Mouse (Mus musculus): ENCODE measurements around the gene Nisch.

The Nisch gene

DNA sequence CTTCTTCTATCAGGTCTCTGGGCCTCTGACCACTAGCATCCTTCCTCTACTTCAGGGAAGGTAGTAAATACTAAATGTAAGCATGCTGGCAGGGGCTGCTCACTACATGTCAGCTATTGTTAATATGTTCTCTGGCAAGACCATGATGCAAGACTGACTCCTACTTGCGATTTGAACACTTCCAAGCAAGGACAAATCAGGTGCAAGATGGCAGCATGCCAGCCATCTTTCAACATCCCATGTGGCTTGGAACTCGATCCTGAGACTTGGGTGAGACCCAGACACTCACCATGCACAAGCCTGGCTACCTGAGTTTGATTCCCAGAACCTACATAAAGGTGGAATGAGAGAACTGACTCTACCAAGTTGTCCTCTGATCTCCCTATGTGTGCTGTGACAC is 24.8 kb downstream of the Nisch start:
- no peak for DNase-seq (ENCODE audit: low spot score in 2 of 2)

GRCm38 (mm10) chr14:31189348-31189747 is 27.4 kb downstream of the Nisch start:
- no peak for DNase-seq (ENCODE audit: low spot score in 2 of 2)

DNA sequence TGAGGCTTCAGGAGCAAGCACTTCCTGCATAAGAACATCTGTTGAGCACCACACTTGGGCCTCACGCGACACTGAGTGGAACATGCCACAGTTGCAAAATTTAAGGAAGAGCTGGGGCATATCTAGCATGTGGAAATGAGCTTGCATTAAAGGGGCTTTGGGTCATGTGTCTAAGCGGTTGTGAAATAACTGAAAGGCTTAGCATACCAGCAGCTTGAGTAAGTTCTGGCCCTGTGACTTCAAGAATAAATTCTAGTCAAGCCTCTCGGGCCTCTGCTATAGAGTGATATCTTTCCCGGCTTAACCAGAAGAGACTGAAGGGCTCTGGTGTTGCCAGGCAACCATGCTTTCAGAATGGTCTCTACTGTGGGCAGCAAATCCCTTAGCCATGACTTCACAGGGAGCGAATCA is 28.0 kb downstream of the Nisch start:
- no peak for DNase-seq (ENCODE audit: low spot score in 2 of 2)

GRCm38 (mm10) chr14:31186656-31187055 is 30.1 kb downstream of the Nisch start:
- no peak for DNase-seq (ENCODE audit: low spot score in 2 of 2)

- no peak for DNase-seq (ENCODE audit: low spot score in 2 of 2)
Measured at GRCm38 (mm10) chr14:31184195-31184594, 32.6 kb downstream of the Nisch start.

DNA sequence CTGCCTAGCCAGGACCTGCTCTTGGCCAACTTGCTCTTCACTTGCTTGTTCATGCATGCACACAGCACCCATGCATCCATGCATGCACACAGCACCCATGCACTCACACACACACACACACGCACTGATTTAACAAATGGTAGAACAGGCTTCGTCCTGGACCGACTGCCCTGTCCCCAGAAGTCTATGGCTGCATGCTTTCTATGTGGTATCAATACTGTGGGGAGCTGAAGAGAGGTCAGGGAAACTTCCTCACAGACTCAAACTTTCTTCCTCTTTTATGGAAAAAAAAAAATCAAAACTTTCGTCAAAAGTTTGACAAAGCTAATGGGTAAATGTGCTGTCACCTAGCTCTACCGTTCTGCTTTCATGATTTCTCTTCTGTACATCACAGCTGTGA is 33.2 kb downstream of the Nisch start:
- DNase-seq (ENCODE audit: low spot score in 2 of 2), result no peak

- DNase-seq (ENCODE audit: low spot score in 2 of 2), result no peak
Measured at GRCm38 (mm10) chr14:31182786-31183290, 33.9 kb downstream of the Nisch start.

DNA sequence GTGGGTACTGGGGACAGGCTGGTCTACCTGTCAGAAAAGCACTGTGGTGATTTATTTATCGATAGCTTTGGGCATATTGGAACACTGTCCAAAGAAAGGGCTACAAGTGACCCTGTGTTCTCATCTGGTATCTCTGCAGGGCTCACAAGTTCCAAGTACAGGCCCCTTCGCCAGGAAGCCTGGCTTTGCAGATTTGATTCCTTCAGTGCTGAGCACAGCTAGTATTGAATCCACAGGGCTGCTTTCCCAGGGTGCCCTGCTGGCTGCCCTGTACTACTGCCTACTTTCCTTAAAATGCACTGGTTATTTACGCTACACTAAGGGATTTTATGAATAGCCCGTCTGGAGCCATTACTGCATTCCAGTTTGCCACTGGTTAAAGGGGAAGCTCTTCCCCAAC is 35.2 kb downstream of the Nisch start:
- no peak for DNase-seq (ENCODE audit: low spot score in 2 of 2)

- no peak for DNase-seq (ENCODE audit: low spot score in 2 of 2)
Measured at GRCm38 (mm10) chr14:31179677-31180365, 36.9 kb downstream of the Nisch start.

- no peak for DNase-seq (ENCODE audit: low spot score in 2 of 2)
Measured at GRCm38 (mm10) chr14:31177715-31178114, 39.0 kb downstream of the Nisch start.

DNA sequence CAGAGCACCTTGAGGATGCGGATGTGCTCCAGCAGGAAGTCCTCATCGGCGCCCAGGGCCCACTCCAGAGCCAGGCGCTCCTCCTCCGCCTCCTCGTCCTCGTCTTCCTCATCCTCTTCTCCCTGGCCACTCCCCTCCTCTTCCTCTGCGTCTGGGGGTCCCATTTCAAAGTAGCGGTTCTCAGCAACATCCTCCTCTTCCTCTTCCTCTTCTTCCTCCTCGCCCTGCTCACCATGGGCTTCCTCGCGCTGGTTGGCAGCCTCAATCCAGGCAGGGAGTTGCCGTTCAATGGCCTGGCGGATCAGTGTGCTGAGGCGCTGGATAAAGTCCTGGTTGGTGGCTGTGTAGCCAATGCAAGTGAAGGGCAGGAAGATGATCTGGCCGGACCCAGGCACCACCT is 39.5 kb downstream of the Nisch start:
- no peak for DNase-seq (ENCODE audit: low spot score in 2 of 2)

DNA sequence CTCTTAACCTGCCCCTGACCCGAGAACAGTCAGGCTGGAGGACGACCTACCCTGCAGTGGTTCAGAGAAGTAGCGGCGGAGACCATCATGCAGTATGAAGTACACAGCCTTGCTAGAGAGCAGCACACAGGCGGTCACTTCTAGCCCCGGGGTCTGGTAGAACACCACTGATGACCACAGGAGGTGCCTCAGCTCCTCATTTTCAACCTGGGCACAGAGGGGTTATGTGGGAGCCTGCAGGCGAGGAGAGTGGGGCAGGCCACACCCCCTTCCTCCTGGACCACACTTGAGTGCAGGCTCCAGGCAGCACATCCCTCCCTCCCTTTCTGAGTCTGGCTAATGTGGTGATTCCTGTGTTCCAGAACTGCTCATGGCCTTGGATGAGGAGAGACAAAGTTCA is 43.2 kb downstream of the Nisch start:
- DNase-seq (ENCODE audit: low spot score in 2 of 2), result no peak

DNA sequence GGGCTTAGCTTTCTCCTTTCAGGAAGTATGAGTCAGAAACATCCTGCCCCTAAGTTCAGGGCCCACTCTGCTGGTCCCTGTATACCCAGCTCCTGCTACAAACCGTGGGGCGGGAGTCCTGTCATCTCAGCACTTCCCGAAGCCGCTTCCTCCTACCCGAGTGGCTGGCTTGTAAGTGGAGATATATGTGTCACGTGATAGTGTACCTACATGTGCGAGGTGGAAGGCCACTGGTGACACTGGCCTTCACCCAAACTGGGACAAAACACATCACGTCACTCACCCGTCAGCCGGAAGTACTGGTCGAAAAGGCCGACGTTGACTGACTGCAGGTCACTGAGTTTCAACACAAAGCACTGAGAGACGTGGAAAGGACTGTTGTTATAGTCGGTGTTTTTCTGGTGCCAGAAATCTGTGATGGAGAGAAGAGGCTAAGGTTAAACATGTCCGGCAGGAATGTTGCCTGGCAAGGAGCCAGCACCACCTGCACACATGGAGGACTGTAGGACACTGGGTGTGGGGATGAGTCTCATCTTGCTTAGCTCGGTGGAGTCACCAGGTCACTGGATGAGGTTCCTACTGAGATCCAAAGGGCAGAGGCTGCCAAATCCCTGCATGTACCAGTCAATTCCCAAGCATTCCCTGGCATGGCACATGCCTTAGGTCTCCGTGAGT is 43.8 kb downstream of the Nisch start:
- DNase-seq (ENCODE audit: low spot score in 2 of 2), result no peak

- DNase-seq (ENCODE audit: low spot score in 2 of 2), result no peak
Measured at GRCm38 (mm10) chr14:31171821-31172220, 44.9 kb downstream of the Nisch start.

GRCm38 (mm10) chr14:31171386-31171785 is 45.4 kb downstream of the Nisch start:
- DNase-seq (ENCODE audit: low spot score in 2 of 2), result no peak

GRCm38 (mm10) chr14:31170963-31171362 is 45.8 kb downstream of the Nisch start:
- DNase-seq (ENCODE audit: low spot score in 2 of 2), result no peak

DNA sequence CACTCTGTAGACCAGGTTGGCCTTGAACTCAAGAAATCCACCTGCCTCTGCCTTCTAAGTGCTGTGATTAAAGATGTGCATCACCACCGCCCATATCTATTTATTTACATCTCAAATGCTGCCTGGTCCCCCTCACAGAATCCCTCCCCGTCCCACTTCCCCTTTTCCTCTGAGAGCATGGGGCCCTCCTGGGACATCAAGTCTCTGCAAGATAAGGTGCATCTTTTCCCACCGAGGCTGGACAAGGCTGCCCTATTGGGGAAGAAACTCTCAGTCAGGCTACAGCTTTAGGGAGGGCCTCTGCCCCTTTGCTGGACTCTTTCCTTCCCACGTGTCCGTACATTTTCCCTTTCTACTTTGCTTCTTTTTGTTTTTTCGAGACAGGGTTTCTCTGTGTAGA is 47.2 kb downstream of the Nisch start:
- DNase-seq (ENCODE audit: low spot score in 2 of 2), result no peak

DNA sequence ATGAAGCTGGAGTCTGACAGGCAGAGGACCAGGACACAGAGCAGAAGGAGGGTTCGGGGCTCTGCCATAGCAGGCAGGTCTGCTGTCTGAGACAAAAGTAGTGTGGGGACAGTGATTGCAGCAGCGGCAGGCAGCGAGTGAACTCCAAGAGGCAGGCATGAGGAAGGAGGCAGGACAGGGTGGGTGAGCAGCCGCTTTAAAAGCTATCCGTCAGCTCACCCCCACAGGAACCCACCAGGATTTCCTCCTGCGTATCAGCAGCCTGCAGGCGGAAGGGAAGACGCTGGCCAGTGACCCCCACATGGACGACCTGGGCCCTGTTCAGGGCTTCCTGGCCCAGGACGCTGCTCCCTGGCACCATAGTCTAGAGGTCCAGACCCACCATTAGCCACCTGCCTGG is 48.3 kb downstream of the Nisch start, which contains the start of gene Stab1:
Gene Stab1 (minus strand): TSS at position 217 of the 400 bp plus-strand sequence.
- no peak for DNase-seq (ENCODE audit: low spot score in 2 of 2)

GRCm38 (mm10) chr14:31166827-31167226 is 49.9 kb downstream of the Nisch start:
- no peak for DNase-seq (ENCODE audit: low spot score in 2 of 2)

DNA sequence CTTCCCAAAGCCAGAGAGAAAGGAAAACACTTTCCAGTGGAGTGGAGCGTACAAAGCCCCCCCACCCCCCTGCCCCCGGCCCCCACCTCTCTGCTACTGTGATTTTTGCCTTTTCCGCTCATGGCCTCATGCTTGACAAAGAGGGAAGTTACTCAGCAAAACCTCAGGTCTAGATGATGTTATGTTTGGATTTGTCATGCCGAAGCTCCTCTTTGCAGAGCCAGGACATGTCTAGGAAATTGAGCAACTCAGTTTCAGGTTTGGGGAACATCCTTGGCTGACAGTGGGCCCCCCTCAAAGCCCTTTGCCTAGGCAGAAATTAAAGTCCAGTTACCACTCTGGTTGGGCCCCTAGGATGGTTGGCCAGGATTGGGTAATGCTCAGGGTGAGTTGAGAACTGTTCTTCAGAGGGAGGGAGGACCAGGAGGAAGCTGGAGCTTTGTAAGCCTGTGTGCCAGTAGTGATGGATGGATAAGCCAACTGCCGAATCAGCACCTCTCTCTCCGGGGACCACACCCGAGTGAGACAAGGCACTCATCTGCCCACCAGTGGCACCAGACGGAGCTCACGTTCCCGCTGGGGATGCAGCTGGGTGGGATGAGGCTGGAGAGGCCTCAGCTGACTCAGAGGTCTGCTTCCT is 50.6 kb downstream of the Nisch start:
- DNase-seq (ENCODE audit: low spot score in 2 of 2), result no peak

GRCm38 (mm10) chr14:31165458-31165857 is 51.3 kb downstream of the Nisch start:
- no peak for DNase-seq (ENCODE audit: low spot score in 2 of 2)

GRCm38 (mm10) chr14:31165010-31165409 is 51.7 kb downstream of the Nisch start:
- DNase-seq (ENCODE audit: low spot score in 2 of 2), result no peak

- DNase-seq (ENCODE audit: low spot score in 2 of 2), result no peak
Measured at GRCm38 (mm10) chr14:31164067-31164466, 52.7 kb downstream of the Nisch start.

Data from left cerebral cortex, adult 9 months (tissue).